Mouse (Mus musculus) testis, adult 2 months (tissue): ENCODE data around the gene Lsm6.

Source experiments
- CTCF ChIP-seq: fragments of 200-500 bp; IDR thresholded peaks from 2 replicates; pipeline ENCODE4 v1.5.1; 2012; ENCODE audit warnings: low read depth, mild to moderate bottlenecking, inconsistent platforms, low read length, moderate library complexity; ENCODE audit not compliant: control insufficient read depth, insufficient read depth, insufficient replicate concordance
- POLR2A ChIP-seq: fragments of 200-500 bp; IDR thresholded peaks from 2 replicates; pipeline ENCODE4 v1.6.1; 2012; ENCODE audit warnings: low read depth, mild to moderate bottlenecking, inconsistent platforms, low read length, moderate library complexity; ENCODE audit not compliant: control insufficient read depth

DNA sequence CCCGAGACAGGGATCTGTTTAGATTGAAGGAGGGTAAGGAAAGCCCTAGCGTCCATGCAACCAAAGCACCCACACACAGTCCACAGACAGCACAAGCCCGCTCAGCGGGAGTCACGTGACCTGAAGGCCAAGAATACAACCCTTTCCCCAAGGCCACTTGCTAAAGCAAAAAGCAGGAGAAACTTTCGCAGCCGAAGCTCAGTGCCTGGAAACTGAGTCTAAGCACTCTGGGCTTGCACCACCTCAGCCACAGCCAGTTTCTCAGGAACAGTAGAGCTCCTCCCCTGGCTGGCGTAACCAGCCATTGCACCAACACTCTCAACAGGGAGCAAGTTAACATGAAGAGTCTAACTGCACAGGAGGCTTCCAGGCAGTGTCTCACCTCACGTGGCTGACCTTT lies 13.7 kb downstream of the Lsm6 start:
- TF ChIP-seq CTCF, result no peak
- no peak for TF ChIP-seq POLR2A
